Mouse (Mus musculus): ENCODE measurements at regions not wholly inside any gene's neighbourhood (a gene's known extent, or its start where the extent isn't known, plus 50 kb on each side); places are given as distances from the start of the nearest gene placed in this dataset.
"Not testable (repeated sequence)": the region's sequence is repeated elsewhere in the genome, so short reads cannot be mapped to it uniquely, and the experiment has no call there.

DNA sequence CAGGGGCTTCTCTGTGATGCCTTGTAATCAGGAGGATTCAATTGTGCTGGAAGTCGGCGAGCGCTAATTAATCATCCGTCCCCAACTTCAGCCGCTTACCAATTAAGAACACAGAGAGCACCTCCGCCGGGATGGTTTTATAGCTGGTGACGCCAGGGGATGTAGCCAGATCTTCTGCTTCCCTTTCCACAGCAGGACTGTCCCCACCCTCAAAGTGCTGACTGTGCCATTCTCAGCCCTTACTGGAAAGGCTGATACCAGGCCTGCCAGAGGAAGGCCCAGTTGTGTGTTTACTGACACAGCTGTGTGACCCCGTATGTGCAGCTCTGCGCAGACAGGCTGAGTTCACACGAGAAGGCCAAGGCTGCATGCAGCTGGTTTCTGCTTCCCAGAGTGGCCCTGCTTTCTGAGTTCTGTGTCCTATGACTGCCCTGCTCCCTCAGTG is 59.9 kb upstream of the Bend4 start:
- DNase-seq, result no peak

DNA sequence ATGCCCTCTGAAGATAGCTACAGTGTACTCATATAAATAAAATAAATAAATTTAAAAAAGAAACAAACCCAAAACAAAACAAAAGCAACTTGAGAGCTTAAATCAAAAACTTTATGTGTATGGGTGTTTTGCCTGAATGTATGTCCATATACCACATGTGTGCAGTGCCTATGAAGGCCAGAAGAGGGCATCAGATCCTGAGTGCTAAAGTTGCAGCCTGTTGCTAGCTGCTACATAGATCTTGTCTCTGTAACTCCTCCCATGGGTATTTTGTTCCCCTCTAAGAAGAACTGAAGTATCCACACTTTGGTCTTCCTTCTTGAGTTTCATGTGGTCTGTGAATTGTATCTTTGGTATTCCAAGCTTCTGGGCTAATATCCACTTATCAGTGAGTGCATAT is 62.6 kb upstream of the Bend4 start:
- not testable (repeated sequence) for DNase-seq

DNA sequence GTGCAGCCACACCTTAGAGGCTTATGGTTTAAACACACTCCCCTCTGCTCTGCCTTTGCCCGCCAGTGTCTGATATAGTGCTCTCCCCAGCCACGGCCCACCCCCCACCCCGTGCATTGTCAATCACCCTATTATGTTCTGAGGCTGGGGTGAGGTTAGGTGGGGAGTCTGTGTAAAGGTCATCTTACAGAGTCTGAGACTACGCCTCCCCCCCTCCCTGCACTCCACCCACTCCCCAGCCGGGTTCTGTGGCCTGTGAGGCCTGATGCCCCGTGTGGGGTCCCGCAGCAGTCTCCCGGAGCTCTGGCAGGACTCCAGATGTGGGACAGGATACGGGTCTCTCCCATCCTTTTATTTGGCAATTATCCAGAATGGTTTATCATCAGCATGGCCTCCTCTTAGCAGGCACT is 64.8 kb upstream of the Bend4 start:
- no peak for DNase-seq

DNA sequence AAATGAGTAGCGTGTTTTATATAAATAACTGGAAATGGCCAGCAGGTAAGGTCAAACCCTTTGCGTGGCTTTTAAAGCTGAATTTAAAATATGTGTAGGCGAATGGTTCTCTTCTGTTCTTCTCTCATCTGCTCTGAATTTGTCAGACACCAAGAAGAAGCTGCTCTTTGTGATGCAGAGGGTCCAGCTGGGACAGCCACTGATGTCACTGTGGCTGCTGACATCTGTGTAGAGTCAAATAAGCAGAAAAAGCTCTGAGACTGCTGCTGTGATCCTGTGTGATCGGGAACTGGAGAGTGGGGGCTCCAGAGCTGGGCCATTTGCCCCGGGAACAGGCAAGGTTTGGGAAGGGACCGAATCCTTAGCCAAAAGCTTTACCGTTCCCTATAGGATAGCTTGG is 68.6 kb upstream of the Bend4 start:
- DNase-seq, result no peak

DNA sequence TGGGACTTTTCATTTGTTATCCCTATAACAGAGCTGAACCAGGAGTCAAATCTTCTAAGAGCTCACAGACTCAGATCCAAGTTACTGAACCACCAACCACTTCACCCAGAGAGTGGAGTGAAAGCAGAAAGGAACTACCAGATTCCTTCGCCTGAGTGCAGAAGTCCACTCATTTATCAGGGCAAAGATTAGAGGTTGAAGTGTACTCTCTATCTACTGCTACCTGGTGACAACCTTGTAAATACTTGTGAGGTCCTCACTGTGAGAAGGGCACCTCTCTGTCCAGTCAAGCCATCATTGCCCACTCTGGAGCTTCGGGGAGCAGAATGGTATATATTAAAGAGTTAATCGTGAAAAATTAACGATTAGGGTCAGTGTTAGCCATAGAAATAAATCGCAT is 87.4 kb upstream of the Shisa3 start:
- DNase-seq, result no peak

DNA sequence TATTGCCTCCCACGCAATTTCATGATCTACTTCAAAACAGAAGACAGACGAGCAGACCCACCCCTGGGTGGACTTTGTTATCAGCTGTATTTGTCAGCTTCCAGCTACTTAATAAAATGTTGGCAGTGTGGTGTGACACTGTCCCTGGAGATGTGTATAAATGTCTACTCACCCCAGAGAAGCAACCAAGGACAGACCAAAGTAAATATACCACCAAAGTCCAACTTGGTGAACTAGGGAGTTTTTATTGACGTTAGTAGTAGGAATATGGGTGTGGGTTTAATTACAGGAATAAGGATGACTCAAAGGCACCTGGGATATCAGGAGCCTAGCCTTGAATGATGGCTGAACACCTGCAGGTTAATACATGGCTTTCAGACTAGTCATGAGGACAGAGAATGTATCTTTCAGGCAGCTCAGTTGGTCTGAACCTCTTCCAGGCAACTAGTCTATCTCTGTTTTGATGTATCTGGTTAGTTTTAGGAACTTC is 86.2 kb upstream of the Shisa3 start:
- DNase-seq, result no peak

DNA sequence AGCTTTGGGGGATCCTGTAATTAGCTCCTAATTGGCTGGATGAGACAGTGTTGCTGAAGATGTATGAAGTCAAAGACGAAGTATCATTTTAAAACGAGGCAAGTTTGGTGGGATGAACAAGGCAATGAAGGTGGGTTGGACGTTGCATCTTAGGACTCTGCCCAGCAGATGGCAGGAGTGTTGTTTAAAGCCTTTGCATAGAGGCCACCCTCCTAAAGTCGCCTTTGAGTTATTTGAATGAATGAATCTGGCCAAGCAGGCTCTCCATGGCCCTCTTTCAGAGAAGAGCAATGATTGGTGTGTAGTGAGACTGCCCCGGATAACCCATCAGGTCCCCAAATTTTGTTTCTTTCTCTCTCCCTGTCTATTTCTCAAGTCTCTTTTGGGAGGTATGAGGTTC is 77.5 kb upstream of the Shisa3 start:
- DNase-seq, result no peak

DNA sequence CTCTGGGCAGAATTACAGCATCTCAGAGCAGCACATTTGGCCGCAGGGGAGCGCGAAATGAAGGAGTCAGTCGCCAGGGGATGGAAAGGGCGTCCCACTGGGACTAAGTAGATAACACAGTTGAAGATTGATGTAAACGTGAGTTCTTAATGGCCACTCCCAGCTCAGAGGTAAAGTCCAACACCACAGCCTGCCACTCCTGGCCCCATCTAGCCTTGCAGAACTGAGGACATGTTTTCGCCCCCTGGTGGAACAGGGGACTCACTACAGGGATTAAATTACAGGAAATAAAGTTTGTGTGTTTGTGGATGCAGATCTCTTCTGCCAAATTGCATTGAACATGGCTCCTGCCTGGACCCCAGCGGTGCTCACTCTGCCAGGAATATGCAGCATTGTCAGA is 76.7 kb upstream of the Shisa3 start:
- peak; percentile 9 for DNase-seq

DNA sequence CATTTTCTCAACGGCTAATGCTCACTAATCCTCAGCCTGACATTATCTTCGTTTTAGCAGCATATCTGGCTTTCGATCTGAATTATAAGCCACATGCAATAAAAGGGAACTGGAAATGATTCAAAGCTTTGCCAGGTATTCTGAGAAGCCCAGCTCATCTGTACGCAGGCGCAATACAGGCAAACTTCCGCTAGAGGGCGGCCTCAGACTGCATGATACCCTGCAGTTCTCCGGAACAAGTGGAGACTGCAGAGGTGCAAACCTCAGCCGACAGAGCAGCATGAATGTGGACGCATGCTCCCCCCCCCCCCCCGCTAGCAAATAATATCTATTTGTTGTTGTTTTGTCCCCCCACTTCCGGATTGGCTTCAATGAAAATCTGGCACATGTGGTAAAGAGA is 75.3 kb upstream of the Shisa3 start:
- DNase-seq, result peak; percentile 53

DNA sequence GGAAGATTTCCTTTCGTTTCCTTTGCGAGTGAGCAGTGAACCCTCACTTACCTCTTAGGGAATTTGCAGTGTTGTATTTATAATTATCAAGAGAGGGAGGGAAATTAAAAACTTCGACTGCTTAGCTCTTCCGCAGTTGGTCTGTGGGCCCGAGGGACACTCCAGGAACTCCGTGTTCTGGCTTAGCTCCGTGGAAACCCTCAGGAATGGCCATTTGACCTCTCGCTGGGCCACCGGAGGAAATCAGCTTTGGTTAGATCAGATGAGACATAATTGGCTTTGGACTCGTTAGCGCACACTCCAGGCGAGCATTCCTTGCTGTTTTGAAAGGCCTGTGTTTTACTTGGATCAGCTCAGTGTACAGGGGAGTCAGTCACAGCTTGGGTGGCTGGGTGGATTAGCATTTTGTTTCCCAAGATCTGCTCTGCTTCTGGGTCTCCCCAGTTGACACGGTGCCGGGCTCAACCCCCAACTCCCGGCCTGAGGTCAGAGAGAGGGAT is 74.9 kb upstream of the Shisa3 start:
- DNase-seq, result peak; percentile 14

DNA sequence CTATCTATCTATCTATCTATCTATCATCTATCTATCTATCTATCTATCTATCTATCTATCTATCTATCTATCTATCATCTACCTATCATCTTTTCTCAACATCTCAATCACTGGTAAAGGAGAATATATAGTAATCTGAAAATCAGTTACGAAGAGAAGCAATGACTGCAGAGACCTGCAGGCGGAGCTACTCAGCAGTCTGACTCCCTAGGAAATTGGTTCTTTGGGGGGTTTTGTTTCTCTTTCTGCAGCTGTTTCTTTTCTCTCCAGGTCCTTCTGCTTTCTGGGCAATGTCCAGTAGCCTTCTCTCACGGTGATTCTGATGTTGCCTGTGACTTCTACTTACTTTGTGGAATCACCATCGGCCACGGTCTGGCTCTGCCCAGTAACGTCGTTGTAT is 73.6 kb upstream of the Shisa3 start:
- no peak for DNase-seq

DNA sequence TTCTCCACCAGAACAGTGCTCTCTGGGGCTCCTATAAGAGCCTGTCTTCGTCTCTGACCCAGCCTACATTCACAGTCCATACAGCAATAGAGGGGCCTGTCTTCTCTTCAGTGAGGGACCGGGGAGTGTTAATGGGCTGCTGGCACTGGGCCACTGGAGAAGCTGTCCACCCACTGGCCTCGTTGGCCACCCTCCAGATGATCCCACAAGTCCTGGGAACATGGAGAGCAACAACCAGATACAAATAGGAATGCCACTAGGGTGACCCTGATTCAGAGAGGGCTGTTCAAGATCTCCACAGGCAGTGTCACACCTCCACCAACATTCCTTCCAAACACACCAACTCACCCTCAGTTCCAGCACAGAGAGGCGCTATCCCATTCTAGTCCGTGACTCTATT is 69.7 kb upstream of the Shisa3 start:
- no peak for DNase-seq

DNA sequence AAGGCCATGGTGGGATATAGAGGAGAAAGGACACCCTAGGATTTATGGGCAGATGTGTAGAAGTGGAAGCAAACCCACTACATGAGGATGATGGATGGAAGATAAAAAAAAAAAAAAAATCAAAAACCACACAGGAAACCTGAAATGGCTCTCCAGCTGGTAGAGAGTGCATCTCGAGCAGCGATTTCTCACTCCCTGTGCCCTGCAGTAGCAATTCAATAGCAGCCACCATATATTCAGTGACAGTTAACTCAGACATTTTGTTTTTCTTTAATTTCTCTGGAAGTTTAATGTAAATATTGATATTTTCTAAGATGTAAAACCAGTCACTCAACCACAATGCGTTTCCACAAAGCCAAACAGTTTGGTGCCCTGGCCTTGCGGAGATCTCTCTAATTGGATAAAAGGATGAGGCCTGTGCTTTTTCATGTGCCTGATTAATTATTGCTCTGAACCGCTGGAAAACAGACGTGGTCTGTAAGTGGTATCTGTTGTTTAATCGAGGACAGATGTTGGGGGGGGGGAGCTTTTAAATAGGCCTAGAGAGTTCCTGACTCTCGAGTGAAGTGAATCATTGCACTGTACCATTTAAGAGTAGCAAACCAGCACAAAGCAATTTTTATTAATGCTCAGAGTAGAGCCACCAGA is 68.0 kb upstream of the Shisa3 start:
- DNase-seq, result no peak

DNA sequence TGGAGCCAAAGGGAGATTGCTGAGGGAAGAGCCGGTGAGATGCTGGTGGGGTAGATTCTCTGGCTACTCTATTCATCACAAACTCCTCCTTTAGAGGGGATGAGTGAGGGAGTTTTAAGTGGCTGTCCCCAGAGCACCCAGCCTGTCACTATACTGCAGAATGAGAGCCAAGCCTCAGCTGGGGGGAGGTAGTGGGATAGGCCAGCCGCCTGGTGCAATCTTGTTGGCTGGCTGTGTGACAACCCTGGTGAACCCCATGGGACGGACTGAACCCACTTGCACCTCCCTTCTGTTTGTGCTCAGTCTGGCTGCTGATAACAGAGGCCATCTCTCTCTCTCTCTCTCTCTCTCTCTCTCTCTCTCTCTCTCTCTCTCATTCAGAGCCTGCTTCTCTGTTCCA is 65.8 kb upstream of the Shisa3 start:
- peak; percentile 6 for DNase-seq

DNA sequence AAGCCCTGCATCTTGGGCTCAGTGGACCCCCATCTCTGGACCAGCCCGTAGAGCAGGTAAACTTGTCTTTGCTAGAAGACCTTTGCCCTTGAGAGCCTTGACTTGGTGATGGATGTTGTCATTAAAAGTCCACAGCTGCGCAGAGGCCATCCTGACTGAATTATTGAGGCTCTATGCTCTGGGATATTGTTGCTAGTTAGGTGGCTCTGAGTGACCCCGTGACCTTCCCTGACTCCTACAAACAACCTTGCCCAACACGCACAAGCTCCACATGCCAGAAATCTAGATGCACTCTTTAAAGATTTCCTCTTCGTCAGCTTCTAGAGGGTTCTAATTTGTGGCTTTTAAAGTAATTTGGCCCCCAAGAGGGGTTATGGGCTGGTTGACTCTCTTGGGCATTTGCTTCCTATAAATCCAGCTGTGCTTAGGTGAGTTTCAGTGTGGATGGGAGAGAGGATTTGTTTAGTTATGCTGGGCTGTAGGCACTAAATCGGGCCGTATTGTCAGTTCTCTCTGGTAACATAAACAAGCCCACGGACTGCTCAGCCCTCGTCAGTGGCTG is 63.6 kb upstream of the Shisa3 start:
- no peak for DNase-seq

DNA sequence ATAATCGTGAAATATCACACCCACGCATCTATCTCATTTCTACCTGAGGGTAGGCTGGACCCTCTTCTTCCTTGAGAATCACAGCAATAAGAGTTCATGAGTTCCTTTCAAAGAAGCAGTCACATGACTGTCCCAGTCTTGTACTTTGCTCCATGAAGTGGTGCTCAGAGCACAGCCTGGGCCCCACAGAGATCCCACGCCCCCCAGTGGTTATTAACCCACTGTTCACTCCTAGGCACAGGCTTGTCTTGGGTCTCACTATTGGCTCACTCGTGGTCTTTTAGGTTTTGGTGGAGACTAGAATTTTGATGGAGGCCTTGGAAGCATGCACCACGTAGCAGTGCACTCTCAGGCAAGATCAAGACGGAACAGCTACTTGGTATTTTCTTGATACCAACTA is 57.4 kb upstream of the Shisa3 start:
- no peak for DNase-seq

DNA sequence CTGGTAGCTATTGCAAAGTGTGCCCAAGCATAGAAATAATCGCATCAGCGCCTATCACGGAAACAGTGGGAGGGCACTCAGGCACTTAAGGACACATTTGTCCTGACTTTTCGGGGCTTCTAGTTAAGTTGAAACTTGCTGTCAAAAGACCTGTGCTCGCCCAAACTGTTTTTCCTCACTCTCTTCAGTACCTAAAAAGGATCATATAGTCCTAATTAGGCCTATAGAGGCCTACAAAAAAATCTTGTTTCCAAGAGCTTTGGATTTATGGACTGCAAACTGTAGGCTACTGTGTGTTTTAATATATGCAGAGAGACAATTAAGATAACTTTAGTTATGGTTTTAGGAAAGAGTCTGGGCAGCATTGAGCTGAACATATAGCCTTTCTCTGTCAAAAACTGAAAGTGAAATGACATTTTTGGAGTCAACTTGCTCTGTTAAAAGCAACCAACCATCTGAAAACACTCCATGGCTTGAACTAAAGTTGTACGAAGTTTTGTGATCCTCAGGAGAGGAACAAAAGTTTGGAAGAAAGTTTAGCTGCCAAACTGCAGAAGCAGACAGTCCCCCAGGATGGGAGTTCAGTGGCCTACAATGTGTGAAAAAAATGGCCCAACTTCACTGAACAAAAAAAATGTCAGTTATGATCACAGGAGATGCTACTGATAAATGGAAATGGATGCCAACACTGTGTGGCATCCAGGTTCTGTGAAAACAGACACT is 55.9 kb upstream of the Shisa3 start:
- DNase-seq, result no peak

DNA sequence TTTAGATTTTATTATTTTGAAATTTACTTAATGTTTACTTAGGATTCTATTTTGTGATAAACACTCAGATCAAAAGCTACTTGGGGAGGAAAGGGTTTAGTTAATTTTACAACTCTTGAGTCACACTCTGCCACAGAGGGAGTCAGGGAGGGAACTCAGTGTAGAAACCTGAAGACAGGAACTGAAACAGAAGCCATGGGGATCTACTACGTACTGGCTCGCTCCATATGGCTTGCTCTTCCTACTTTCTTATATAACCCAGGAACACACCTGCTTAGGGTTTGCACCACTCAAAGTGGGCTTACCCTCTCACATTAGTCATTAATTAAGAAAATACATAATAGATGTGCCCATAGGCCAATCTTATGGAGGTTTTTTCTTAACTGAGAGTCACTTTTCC is 54.8 kb upstream of the Shisa3 start:
- no peak for DNase-seq

Data from kidney, adult 11 months (tissue).